Mouse (Mus musculus) liver, adult 2 months (tissue): ENCODE data around the gene Ahdc1.

ENCODE experiments used
- CTCF ChIP-seq: fragments of 200-500 bp; IDR thresholded peaks from 2 replicates; pipeline ENCODE4 v1.5.1; 2011; ENCODE audit warnings: low read depth, low read length, control low read depth
- POLR2A ChIP-seq: fragments of 200-500 bp; IDR thresholded peaks from 2 replicates; pipeline ENCODE4 v1.6.1; 2011; ENCODE audit warnings: low read length, control low read depth; ENCODE audit not compliant: insufficient read depth; ENCODE audit errors: extremely low read depth

GRCm38 (mm10) chr4:132976729-132977128 lies 34.3 kb upstream of the Ahdc1 start:
- TF ChIP-seq POLR2A (no peak), CTCF (no peak)
